Mouse (Mus musculus): ENCODE results near the gene Ski. TPM values are rescaled to one million over a fixed set of nuclear protein-coding genes. Genes with fewer than 3 reads are reported as not detected.

The Ski gene
- polyA plus RNA-seq, 1 experiment from 2014 or later = 13.3 TPM

GRCm38 (mm10) chr4:155201764-155202163 lies 20.6 kb downstream of the Ski start:
- Histone ChIP-seq H3K36me3 (ENCODE audit: control insufficient read depth, insufficient read depth) (no peaks in the 10 kb centered on the region; the same call in 1 of the 2 replicates), H3K4me3 (ENCODE audit: low read depth, low read length) (no peak overlapping the region), H3K27me3 (replicated peaks; ENCODE audit: control insufficient read depth, insufficient read depth, low read length) (no peaks in the 10 kb centered on the region), H3K9ac (ENCODE audit: low read depth, low read length) (no peak overlapping the region), H3K27ac (ENCODE audit: low read depth, low read length) (peak overlapping the region; percentile 62), H3K9me3 (ENCODE audit: control insufficient read depth) (no peaks in the 10 kb centered on the region), H3K4me1 (replicated peaks; ENCODE audit: control insufficient read depth, insufficient read depth, low read length) (peaks cover 46% of the 10 kb centered on the region), H3K4me2 (replicated peaks; ENCODE audit: low read depth) (peak overlapping the region; percentile 28)
- 55% methylated on average over 7 of the region's 7 CpGs for whole genome bisulfite sequencing
- peak; percentile 61 for ATAC-seq
- no peak for TF ChIP-seq CTCF (IDR thresholded peaks at IDR 0.05; ENCODE audit: low read depth)

DNA sequence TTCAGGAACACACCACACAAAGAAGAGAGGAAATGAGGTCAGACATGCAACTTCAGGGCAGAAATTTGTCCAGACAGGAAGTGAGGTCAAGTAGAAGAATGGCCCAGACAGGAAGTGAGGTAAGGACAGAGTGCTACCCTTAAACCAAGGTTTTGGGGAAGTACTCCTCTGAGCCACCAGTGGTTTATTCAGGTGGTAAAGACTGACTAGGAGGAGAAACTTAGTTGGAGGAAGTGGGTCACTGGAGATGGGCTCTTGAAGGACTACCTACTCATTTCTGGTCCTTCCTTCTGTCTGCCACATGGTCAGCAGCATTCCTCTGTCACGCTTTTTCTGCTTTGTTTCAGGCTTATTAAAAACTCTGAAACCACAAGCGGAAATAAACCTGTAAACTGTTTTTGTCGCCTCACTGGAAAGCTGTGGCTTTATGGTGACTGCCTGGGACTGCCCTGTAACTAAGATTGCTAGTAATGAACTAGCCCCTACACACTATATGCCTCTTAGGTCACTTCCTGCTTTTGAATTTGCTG lies 21.5 kb downstream of the Ski start:
- 78% methylated on average over 3 of the region's 3 CpGs for WGBS
- TF ChIP-seq CTCF (IDR thresholded peaks at IDR 0.05; ENCODE audit: low read depth) = no peak
- peak overlapping the region; percentile 21; the same call in 1 of the 2 replicates for H3K27ac ChIP-seq (ENCODE audit: low read depth, low read length)

DNA sequence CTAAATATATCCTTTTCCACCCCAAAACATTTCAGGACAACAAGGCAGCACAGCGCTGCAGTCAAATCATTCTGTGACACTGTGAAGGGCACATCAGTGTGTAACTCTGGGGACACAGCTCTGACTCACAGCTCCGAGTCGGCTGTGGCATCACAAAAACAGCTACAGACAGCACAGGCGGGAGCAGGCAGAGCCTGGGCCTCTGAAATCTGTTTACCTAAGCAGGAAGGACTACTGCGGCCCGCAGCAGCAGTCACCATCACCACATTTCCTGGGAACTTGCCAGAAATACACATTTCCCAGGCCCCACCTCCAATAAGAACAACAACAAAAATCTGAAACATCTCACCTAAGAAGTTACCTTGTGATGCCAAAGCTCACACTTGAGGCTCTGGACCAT lies 24.7 kb downstream of the Ski start:
- TF ChIP-seq CTCF (IDR thresholded peaks at IDR 0.05; ENCODE audit: low read depth) = no peak
- Histone ChIP-seq H3K27ac (ENCODE audit: low read depth, low read length) (no peak overlapping the region), H3K9ac (ENCODE audit: low read depth, low read length) (no peak overlapping the region), H3K4me2 (replicated peaks; ENCODE audit: low read depth) (no peak overlapping the region), H3K36me3 (ENCODE audit: control insufficient read depth, insufficient read depth) (peaks cover 7% of the 10 kb centered on the region; the same call in 1 of the 2 replicates), H3K4me3 (ENCODE audit: low read depth, low read length) (no peak overlapping the region), H3K9me3 (ENCODE audit: control insufficient read depth) (no peaks in the 10 kb centered on the region), H3K27me3 (replicated peaks; ENCODE audit: control insufficient read depth, insufficient read depth, low read length) (no peaks in the 10 kb centered on the region), H3K4me1 (replicated peaks; ENCODE audit: control insufficient read depth, insufficient read depth, low read length) (peaks cover 25% of the 10 kb centered on the region)
- WGBS = 13% methylated on average over 6 of the region's 6 CpGs
- ATAC-seq = no peak

More for the DNA sequence above, 21.5 kb downstream of the Ski start:
- Histone ChIP-seq H3K4me3 (ENCODE audit: low read depth, low read length) (no peak overlapping the region), H3K27me3 (replicated peaks; ENCODE audit: control insufficient read depth, insufficient read depth, low read length) (no peaks in the 10 kb centered on the region), H3K9me3 (ENCODE audit: control insufficient read depth) (no peaks in the 10 kb centered on the region), H3K4me1 (replicated peaks; ENCODE audit: control insufficient read depth, insufficient read depth, low read length) (peaks cover 40% of the 10 kb centered on the region), H3K9ac (ENCODE audit: low read depth, low read length) (no peak overlapping the region), H3K4me2 (replicated peaks; ENCODE audit: low read depth) (peak overlapping the region; percentile 28; the same call in 1 of the 2 replicates), H3K36me3 (ENCODE audit: control insufficient read depth, insufficient read depth) (no peaks in the 10 kb centered on the region; the same call in 1 of the 2 replicates)
- ATAC-seq = no peak

- Histone ChIP-seq H3K36me3 (ENCODE audit: control insufficient read depth, insufficient read depth) (peaks cover 7% of the 10 kb centered on the region; the same call in 1 of the 2 replicates), H3K4me3 (ENCODE audit: low read depth, low read length) (no peak overlapping the region), H3K4me1 (replicated peaks; ENCODE audit: control insufficient read depth, insufficient read depth, low read length) (peaks cover 7% of the 10 kb centered on the region; the same call in 1 of the 2 replicates), H3K9ac (ENCODE audit: low read depth, low read length) (no peak overlapping the region), H3K27me3 (replicated peaks; ENCODE audit: control insufficient read depth, insufficient read depth, low read length) (no peaks in the 10 kb centered on the region), H3K4me2 (replicated peaks; ENCODE audit: low read depth) (no peak overlapping the region), H3K27ac (ENCODE audit: low read depth, low read length) (no peak overlapping the region), H3K9me3 (ENCODE audit: control insufficient read depth) (no peaks in the 10 kb centered on the region)
- no peak for TF ChIP-seq CTCF (IDR thresholded peaks at IDR 0.05; ENCODE audit: low read depth)
- ATAC-seq = peak; percentile 83
- 31% methylated on average over 9 of the region's 9 CpGs for WGBS
These were observed 27.2 kb downstream of the Ski start for GRCm38 (mm10) chr4:155195204-155195603.

DNA sequence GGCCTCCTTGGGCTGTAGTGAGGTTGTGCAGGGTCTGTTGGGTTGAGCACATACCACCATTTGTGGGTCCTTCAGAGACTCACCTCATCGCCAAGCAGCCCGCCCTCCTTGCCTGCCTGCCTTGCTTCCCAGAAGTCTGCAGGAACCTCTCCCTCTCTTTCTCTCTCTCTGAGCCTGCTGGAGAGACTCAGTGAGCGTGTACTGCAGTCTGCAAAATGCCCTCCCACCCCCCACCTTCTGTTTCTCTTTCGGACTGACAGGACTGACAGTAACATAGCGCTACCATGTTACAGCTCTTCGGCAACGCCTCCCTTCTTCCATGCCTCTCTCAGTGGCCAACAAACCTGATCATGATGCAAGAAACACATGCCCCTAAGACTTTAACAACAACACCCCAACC lies 32.1 kb downstream of the Ski start:
- Histone ChIP-seq H3K9ac (ENCODE audit: low read depth, low read length) (no peak overlapping the region), H3K9me3 (ENCODE audit: control insufficient read depth) (no peaks in the 10 kb centered on the region), H3K27me3 (replicated peaks; ENCODE audit: control insufficient read depth, insufficient read depth, low read length) (no peaks in the 10 kb centered on the region), H3K4me2 (replicated peaks; ENCODE audit: low read depth) (no peak overlapping the region), H3K27ac (ENCODE audit: low read depth, low read length) (no peak overlapping the region), H3K4me1 (replicated peaks; ENCODE audit: control insufficient read depth, insufficient read depth, low read length) (peaks cover 32% of the 10 kb centered on the region), H3K4me3 (ENCODE audit: low read depth, low read length) (no peak overlapping the region), H3K36me3 (ENCODE audit: control insufficient read depth, insufficient read depth) (0 out of 2 replicates have a peak, but pooled peaks cover 12% of the 10 kb centered on the region)
- ATAC-seq = no peak
- 53% methylated on average over 7 of the region's 7 CpGs for WGBS
- TF ChIP-seq CTCF (IDR thresholded peaks at IDR 0.05; ENCODE audit: low read depth) = no peak

DNA sequence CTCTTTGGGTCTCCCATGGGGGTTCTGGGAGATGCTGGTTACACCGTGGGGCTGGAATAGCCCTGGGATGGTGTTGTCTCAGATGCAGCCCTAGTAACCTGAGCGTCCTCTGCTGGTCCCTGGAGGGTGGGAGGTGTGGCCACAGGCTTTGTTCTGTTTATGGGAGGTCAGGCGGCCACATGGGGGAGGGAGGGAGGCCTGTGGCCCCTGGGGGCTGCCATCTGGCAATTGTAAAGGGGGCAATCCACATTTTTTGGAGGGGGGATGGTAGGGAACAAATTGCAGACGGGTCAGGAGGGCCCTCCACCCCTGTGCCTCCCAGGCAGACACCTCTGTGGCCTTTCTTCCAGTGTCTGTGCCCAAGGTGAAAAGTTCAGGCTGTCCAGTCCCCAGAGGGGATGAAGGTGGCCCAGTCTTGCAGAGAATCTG lies 32.7 kb downstream of the Ski start:
- ATAC-seq = no peak
- 31% methylated on average over 4 of the region's 4 CpGs for WGBS
- H3K9me3 ChIP-seq (ENCODE audit: control insufficient read depth) = no peaks in the 10 kb centered on the region
- peaks cover 32% of the 10 kb centered on the region for H3K4me1 ChIP-seq (replicated peaks; ENCODE audit: control insufficient read depth, insufficient read depth, low read length)
- H3K4me3 ChIP-seq (ENCODE audit: low read depth, low read length) = no peak overlapping the region
- H3K27ac ChIP-seq (ENCODE audit: low read depth, low read length) = no peak overlapping the region
- H3K9ac ChIP-seq (ENCODE audit: low read depth, low read length) = no peak overlapping the region
- no peak overlapping the region for H3K4me2 ChIP-seq (replicated peaks; ENCODE audit: low read depth)
- 0 out of 2 replicates have a peak, but pooled peaks cover 12% of the 10 kb centered on the region for H3K36me3 ChIP-seq (ENCODE audit: control insufficient read depth, insufficient read depth)
- H3K27me3 ChIP-seq (replicated peaks; ENCODE audit: control insufficient read depth, insufficient read depth, low read length) = no peaks in the 10 kb centered on the region
- TF ChIP-seq CTCF (IDR thresholded peaks at IDR 0.05; ENCODE audit: low read depth) = peak; percentile 62

Measured in intestine, postnatal 0 days (tissue).